Mouse (Mus musculus) spleen, adult 2 months (tissue): Measurements from ENCODE around the gene Slc16a11.

Experiments
- CTCF ChIP-seq: fragments of 200-500 bp; IDR thresholded peaks from 2 replicates; pipeline ENCODE4 v1.5.1; 2011; ENCODE audit warnings: mild to moderate bottlenecking, inconsistent platforms; ENCODE audit not compliant: insufficient read depth, insufficient read length, insufficient replicate concordance; ENCODE audit errors: extremely low read depth
- POLR2A ChIP-seq: fragments of 200-500 bp; IDR thresholded peaks from 2 replicates; pipeline ENCODE4 v1.6.1; 2011; ENCODE audit warnings: low read depth, low read length, inconsistent platforms

- TF ChIP-seq POLR2A (no peak), CTCF (no peak; the same call in 1 of the 2 replicates)
These were observed 344 bp downstream of the Slc16a11 start for GRCm38 (mm10) chr11:70212896-70213295.
